Mouse (Mus musculus) hindbrain, embryonic 11.5 days (tissue): ENCODE results near the gene Sbno1. TPM values are rescaled to one million over a fixed set of nuclear protein-coding genes. Genes with fewer than 3 reads are reported as not detected.
A peak's percentile ranks its signal among the peaks of the same experiment; 100 is the strongest.

Experiments
- ATAC-seq: fragments of 200-750 bp; cut with Nextera tagmentation; 2 replicates; pipeline ENCODE4 v1.8.0; 2017; ENCODE audit warnings: mild to moderate bottlenecking, moderate TSS enrichment, moderate library complexity; ENCODE audit not compliant: low FRiP score
- DNase-seq: peaks from one replicate; pipeline ENCODE4 v3.0.0-alpha.2; 2015; ENCODE audit warnings: low spot score
- H3K27ac ChIP-seq: fragments of 300-500 bp; sonication (generic); 2 replicates; pipeline ENCODE4 v1.5.1; 2014; ENCODE audit warnings: mild to moderate bottlenecking, low read depth, low read length
- H3K27me3 ChIP-seq: fragments of 300-500 bp; sonication (generic); 2 replicates; pipeline ENCODE4 v1.6.1; 2014; ENCODE audit warnings: mild to moderate bottlenecking, low read length, moderate library complexity, mixed read lengths; ENCODE audit not compliant: control insufficient read depth, insufficient read depth
- H3K36me3 ChIP-seq: fragments of 300-500 bp; sonication (generic); 2 replicates; pipeline ENCODE4 v1.6.1; 2014; ENCODE audit warnings: mild to moderate bottlenecking, low read length, moderate library complexity, mixed read lengths; ENCODE audit not compliant: control insufficient read depth, insufficient read depth
- H3K4me1 ChIP-seq: fragments of 300-500 bp; sonication (generic); replicated peaks from 2 replicates; pipeline ENCODE4 v1.6.1; 2014; ENCODE audit warnings: low read length, mixed read lengths; ENCODE audit not compliant: control insufficient read depth, insufficient read depth
- H3K4me2 ChIP-seq: fragments of 300-500 bp; sonication (generic); replicated peaks from 2 replicates; pipeline ENCODE4 v1.6.1; 2014; ENCODE audit warnings: mild to moderate bottlenecking, low read depth, low read length
- H3K4me3 ChIP-seq: fragments of 300-500 bp; sonication (generic); 2 replicates; pipeline ENCODE4 v1.5.1; 2014; ENCODE audit warnings: low read depth, low read length
- H3K9ac ChIP-seq: fragments of 300-500 bp; sonication (generic); 2 replicates; pipeline ENCODE4 v1.6.1; 2014; ENCODE audit warnings: low read depth, low read length
- H3K9me3 ChIP-seq: fragments of 300-500 bp; sonication (generic); 2 replicates; pipeline ENCODE4 v1.6.1; 2016; ENCODE audit warnings: low read length; ENCODE audit not compliant: control insufficient read depth
- WGBS: fragments of 180-500 bp; shearing (Covaris S2); extraction: QIAGEN DNeasy Blood & Tissue Kit; methylation state at CpG from one replicate; pipeline ENCODE4 v1.1.7; 2014; 5-methylcytosine and 5-hydroxymethylcytosine counted together
- polyA plus RNA-seq: library from polyadenylated mRNA; unstranded; fragments of >200 nt; fragmentation: Nextera tagmentation; extraction: Ambion mirVana; gene quantifications from 2 replicates; pipeline ENCODE4 v1.2.1, GENCODE M21; 2014

Gene Sbno1
- polyA plus RNA-seq, 1 experiment from 2014 or later = 116 TPM

DNA sequence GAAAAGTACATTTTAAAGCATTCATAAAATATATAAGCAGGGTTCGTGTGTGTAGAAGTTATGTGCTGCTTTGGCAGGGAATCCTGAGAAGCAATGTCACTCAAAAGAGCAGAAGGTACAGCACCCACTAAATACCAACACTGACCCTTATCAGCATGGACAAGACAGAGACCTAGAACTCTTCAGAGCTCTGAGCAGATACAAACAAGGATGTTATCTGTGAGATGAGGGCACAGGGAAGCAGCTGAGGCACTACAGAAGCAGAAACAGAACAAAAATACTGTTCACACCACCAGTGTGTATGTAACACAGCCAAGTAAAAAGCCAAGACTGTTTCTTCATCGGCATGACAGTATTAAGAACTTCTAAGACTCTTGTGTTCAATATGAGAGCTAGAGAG lies 6.9 kb downstream of the Sbno1 start:
- 97% methylated on average over 2 of the region's 2 CpGs for WGBS
- Histone ChIP-seq H3K4me2 (no peak overlapping the region), H3K9ac (no peak overlapping the region), H3K9me3 (no peaks in the 10 kb centered on the region), H3K4me1 (no peaks in the 10 kb centered on the region), H3K27me3 (no peaks in the 10 kb centered on the region), H3K4me3 (no peak overlapping the region), H3K27ac (no peak overlapping the region), H3K36me3 (0 out of 2 replicates have a peak, but pooled peaks cover 3% of the 10 kb centered on the region)
- no peak for DNase-seq
- no peak for ATAC-seq

DNA sequence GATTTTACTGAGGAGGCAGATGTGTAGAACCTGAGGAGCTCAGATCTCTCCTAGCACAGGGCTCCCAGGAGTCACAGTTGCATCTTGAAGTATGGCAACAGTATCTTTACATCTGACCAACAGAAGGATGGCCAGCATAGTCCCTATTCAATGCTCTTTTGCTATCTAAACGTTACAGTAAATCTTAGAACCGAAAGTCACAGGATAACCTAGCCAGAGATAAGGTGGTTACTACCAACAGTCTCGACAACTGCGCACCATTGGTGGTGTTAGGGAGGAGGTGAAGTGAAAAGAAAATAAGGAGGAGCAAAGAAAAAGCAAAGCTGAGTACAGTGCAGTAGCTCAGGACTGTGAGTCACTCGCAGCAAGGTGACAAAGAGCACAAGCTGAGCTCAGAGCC lies 13.6 kb downstream of the Sbno1 start:
- no peak overlapping the region for H3K4me3 ChIP-seq
- ATAC-seq = no peak
- peaks cover 13% of the 10 kb centered on the region; the same call in 1 of the 2 replicates for H3K36me3 ChIP-seq

DNA sequence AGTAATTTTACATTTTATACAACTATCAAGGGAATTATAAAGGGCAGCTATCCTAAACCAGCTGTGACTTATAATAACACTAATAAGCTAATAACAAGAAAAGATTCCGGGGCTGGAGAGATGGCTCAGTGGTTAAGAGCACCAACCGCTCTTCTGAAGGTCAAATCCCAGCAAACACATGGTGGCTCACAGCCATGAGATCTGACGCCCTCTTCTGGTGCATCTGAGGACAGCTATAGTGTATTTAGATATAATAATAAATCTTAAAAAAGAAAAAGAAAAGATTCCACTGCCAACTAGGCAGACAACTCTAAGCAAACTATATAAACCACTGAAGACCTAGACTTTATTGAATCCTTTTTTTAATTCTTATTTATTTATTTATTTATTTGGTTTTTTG lies 15.0 kb downstream of the Sbno1 start:
- Histone ChIP-seq H3K27me3 (no peaks in the 10 kb centered on the region), H3K9ac (no peak overlapping the region), H3K4me1 (no peaks in the 10 kb centered on the region), H3K27ac (no peak overlapping the region), H3K4me2 (no peak overlapping the region), H3K9me3 (no peaks in the 10 kb centered on the region), H3K36me3 (peaks cover 13% of the 10 kb centered on the region; the same call in 1 of the 2 replicates), H3K4me3 (no peak overlapping the region)
- 84% methylated on average over 3 of the region's 3 CpGs for WGBS
- DNase-seq (no peak), ATAC-seq (no peak)

More for the DNA sequence above, 13.6 kb downstream of the Sbno1 start:
- DNase-seq = no peak
- Histone ChIP-seq H3K4me1 (no peaks in the 10 kb centered on the region), H3K9ac (no peak overlapping the region), H3K27me3 (no peaks in the 10 kb centered on the region), H3K27ac (no peak overlapping the region), H3K9me3 (no peaks in the 10 kb centered on the region), H3K4me2 (no peak overlapping the region)
- 94% methylated on average over 5 of the region's 5 CpGs for WGBS

DNA sequence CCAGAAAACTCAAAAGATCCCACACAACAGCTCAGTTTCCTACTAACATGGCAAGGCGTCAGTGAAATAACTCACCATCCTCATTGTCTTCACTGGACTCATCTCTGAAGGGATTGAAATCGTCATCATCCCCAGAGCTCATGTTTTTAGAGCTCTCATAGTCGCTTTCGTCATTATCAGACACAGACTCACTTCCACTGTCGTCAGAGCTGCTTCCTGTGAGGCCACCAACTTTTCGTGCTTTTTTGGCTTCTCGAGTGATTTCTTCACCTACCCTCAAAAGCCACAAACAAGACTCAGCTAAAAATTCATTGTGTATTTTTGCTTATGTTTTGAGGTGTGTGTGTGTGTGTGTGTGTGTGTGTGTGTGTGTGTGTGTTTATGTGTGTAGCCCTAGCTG lies 32.1 kb downstream of the Sbno1 start:
- H3K9ac ChIP-seq = no peak overlapping the region
- no peaks in the 10 kb centered on the region for H3K27me3 ChIP-seq
- no peak overlapping the region for H3K4me3 ChIP-seq
- H3K9me3 ChIP-seq = no peaks in the 10 kb centered on the region
- H3K4me1 ChIP-seq = no peaks in the 10 kb centered on the region
- H3K27ac ChIP-seq = no peak overlapping the region
- DNase-seq = no peak
- ATAC-seq = no peak
- 86% methylated on average over 7 of the region's 7 CpGs for WGBS
- H3K4me2 ChIP-seq = no peak overlapping the region
- peaks cover 5% of the 10 kb centered on the region for H3K36me3 ChIP-seq

DNA sequence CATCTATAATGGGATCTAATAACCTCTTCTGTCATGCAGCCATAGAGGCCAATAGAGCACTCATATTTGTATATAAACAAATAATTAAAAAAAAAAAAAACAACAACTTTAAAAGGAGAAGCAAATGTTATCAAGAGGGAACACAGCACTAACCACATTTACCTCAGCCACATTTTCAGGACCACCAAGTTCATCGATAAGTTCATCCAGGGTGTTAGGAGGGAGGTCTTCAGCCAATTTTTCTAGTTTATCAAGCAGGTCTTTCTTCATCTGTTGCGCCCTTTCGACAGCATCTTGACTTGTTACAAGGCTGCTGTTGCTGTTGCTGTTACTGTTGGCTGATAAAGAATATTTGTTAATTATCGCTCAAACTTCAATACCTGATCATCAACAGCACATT lies 33.4 kb downstream of the Sbno1 start:
- no peak overlapping the region for H3K4me2 ChIP-seq
- no peaks in the 10 kb centered on the region for H3K27me3 ChIP-seq
- DNase-seq (no peak), ATAC-seq (no peak)
- no peak overlapping the region for H3K27ac ChIP-seq
- peaks cover 5% of the 10 kb centered on the region for H3K36me3 ChIP-seq
- H3K9ac ChIP-seq = no peak overlapping the region
- H3K9me3 ChIP-seq = no peaks in the 10 kb centered on the region
- H3K4me3 ChIP-seq = no peak overlapping the region
- no peaks in the 10 kb centered on the region for H3K4me1 ChIP-seq
- 96% methylated on average over 4 of the region's 4 CpGs for WGBS

DNA sequence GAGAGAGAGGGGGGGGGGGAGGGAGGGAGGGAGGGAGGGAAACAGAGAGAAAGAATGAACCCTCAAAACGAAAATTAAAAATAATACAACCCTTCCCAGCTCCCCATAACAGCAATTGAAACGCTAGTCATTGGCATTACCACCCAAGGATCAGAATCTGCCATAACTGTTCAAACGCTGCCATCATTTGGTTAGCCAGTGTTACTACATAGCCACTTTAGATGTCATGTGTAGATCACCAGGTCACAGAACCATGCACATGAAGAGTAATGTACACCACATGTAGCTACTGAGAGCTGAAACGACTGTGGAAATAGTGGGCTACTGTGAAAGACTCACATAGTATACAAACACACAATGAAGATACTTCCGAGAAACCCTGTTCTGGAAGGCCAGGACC lies 37.9 kb downstream of the Sbno1 start:
- H3K36me3 ChIP-seq = peaks cover 14% of the 10 kb centered on the region; the same call in 1 of the 2 replicates
- ATAC-seq (no peak), DNase-seq (peak; percentile 20)
- H3K27me3 ChIP-seq = no peaks in the 10 kb centered on the region
- H3K9ac ChIP-seq = no peak overlapping the region
- H3K4me3 ChIP-seq = no peak overlapping the region
- H3K27ac ChIP-seq = no peak overlapping the region
- 88% methylated on average over 5 of the region's 5 CpGs for WGBS
- H3K4me2 ChIP-seq = no peak overlapping the region
- H3K4me1 ChIP-seq = no peaks in the 10 kb centered on the region
- H3K9me3 ChIP-seq = no peaks in the 10 kb centered on the region

- DNase-seq (no peak), ATAC-seq (no peak)
- H3K36me3 ChIP-seq = peaks cover 9% of the 10 kb centered on the region; the same call in 1 of the 2 replicates
- WGBS = 94% methylated on average over 1 of the region's 1 CpGs
- H3K27me3 ChIP-seq = no peaks in the 10 kb centered on the region
- H3K27ac ChIP-seq = no peak overlapping the region
- no peaks in the 10 kb centered on the region for H3K4me1 ChIP-seq
- no peak overlapping the region for H3K4me2 ChIP-seq
- no peaks in the 10 kb centered on the region for H3K9me3 ChIP-seq
- no peak overlapping the region for H3K9ac ChIP-seq
- no peak overlapping the region for H3K4me3 ChIP-seq
These were observed 45.7 kb downstream of the Sbno1 start for GRCm38 (mm10) chr5:124380121-124380520.

DNA sequence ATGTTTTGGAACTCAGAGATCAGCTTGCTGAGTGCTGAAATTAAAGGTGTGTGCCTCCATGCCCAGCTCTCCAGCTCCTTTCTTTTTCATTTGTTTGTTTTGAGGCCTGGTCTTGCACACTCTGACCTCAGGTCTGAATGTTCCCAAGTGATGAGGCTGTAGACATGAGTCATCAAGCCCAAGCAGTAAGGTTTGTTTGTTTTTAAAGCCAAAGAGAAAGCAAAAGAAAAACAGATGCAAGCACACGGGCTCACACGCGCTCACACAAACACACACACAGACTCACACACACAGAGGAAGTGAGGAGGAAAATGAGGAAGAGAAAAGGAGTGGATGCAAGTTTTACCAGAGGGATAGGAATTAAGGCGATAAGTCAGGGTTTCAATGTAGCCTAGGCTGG lies 48.7 kb downstream of the Sbno1 start:
- Histone ChIP-seq H3K9me3 (no peaks in the 10 kb centered on the region), H3K9ac (no peak overlapping the region), H3K27ac (no peak overlapping the region), H3K27me3 (no peaks in the 10 kb centered on the region), H3K4me2 (no peak overlapping the region), H3K36me3 (peaks cover 5% of the 10 kb centered on the region), H3K4me3 (no peak overlapping the region), H3K4me1 (no peaks in the 10 kb centered on the region)
- 91% methylated on average over 4 of the region's 4 CpGs for WGBS
- ATAC-seq (no peak), DNase-seq (no peak)

DNA sequence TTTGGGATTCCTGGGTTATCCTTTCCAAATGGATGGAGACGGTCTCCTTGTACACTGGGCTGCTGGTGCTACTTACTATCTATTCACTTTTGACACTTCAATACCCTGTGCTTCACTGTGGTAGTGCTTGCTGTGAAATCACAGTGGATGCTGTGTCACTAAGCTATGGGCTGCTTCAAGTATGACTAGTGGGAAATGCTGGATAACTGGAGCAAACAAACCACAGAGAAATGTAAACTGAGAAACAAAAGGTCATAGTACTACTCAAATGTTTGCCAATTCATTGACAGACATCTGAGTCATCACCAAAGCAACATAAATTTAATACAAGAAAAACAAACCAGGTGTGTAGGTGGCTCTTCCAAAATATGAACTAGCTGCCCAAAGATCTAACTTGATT lies 49.4 kb downstream of the Sbno1 start:
- ATAC-seq = no peak
- Histone ChIP-seq H3K9me3 (no peaks in the 10 kb centered on the region), H3K27me3 (no peaks in the 10 kb centered on the region), H3K4me3 (no peak overlapping the region), H3K27ac (no peak overlapping the region), H3K36me3 (peaks cover 5% of the 10 kb centered on the region), H3K4me1 (no peaks in the 10 kb centered on the region), H3K4me2 (no peak overlapping the region), H3K9ac (no peak overlapping the region)
- whole genome bisulfite sequencing = 89% methylated on average over 1 of the region's 1 CpGs
- DNase-seq = no peak
